Mouse (Mus musculus) yolk sac, embryonic 10.5 days (tissue): Measurements from ENCODE around the gene Asb14.
"Not testable (repeated sequence)": the region's sequence is repeated elsewhere in the genome, so short reads cannot be mapped to it uniquely, and the experiment has no call there.

Experiments
- DNase-seq: peaks from one replicate; pipeline ENCODE4 v3.0.0-alpha.2; 2017; ENCODE audit warnings: low spot score

Asb14 gene

GRCm38 (mm10) chr14:26894392-26894791 is at the start of gene Asb14:
Asb14 (plus strand) TSS chr14:26894557.
- no peak for DNase-seq

DNA sequence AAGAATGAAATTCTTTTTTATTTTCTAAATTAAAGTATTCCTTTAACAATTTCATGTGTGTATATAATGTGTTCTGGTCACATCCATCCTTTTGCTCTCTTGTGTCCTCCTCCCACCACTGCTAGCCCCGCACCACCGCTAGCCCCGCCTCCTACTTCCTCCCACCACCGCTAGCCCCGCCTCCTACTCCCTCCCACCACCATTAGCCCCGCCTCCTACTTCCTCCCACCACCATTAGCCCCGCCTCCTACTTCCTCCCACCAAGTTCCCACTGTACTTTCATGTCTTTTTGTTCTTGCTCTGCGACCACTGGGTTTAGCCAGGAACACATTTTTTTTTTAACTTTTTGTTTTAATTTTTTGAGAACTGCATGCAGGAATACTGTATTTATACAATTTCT is 41.3 kb upstream of the Asb14 start:
- DNase-seq, result no peak

DNA sequence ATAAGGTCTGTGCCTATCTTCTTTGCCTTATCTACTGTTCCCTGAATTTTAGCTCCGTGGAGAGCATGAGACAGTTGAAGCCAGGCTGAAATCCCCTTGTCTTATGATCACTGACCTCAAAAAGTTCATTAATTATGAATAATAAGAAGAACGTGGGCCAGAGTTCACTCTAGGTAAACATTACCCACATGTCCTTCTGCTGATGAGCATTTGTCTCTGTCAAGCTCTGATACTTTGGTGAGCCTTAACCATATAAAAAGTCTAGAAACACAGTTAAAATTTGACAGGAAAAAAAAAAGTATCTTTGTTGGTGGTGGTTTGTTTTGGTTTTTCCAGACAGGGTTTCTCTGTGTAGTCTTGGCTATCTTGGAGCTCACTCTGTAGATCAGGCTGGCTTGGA is 40.3 kb upstream of the Asb14 start:
- DNase-seq, result no peak

DNA sequence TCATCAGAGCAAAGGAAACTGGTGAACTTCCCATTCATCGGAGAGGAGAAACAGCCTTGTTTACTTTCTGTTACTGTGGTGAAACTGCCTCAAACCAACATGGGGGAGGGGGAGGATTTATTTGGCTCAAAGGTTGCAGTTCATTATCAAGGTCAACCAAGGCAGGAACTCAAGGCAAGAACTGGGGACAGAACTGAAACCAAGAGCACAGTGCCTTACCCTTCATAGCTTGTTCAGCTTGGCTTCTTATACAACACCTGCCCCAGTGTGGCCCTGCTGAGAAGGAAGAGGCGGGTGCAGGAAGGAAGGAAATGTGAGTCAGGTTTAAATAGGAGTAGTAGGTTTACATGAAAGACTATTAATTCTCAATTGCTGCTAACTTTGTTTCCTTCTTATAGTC is 36.0 kb upstream of the Asb14 start:
- no peak for DNase-seq

GRCm38 (mm10) chr14:26859024-26859423 is 35.3 kb upstream of the Asb14 start:
- no peak for DNase-seq

DNA sequence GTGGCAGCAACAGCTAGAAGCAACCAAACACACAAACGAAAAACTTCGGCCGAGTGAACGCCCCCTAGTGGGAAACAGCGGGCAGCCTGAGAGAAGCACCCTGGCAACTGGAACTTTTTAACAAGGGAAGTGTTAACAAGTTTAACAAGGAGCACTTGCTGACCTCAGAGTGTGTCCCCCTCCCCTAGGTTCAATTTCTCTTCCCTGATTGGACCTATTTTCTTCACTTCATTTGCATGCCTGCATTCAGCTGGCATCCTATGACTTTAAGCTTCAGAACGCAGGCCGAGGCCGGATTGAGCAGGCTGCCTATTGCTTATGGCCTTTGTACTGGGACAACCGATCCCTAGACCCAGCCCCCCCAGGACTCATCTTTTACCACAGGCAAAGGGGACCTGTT is 27.0 kb upstream of the Asb14 start:
- DNase-seq, result no peak

DNA sequence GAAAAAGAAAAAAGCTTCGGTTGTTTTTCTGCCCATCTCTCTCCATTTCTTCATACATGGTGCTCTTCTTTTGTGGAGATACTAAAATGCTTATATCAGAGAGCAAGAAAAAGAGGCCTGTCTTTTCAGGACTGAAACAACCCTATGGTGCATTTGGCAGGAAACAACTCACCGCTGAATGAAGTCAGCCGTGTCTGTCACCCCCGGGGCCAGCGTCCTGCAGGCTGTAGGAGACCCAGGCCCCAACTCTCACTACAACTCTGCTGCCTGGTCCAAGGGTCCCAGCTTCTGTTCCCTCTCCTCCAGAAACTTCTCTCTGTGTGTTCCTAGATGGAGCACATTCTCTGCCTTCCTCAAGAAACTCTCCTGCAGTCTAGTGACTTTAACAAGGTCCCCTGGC is 26.1 kb upstream of the Asb14 start:
- DNase-seq, result no peak

DNA sequence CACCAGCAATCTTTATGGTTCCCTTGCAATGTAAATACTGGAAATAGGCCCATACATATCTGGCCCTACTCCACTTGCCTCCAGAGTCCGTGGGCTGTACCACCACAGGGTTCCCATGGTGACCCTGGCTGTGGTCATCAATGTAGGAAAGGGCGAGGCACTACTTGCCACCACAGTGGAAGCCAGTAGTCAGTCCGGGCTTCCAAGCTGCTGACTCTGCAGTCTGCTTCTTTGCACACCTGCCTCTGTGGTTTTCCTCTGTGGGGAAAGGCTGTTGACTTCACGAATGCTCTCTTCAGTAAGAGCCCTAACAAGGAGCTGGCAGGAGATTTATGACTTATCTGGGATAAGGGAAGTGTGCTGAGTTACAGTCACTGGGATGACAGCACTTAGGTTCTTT is 15.6 kb upstream of the Asb14 start:
- DNase-seq, result no peak

DNA sequence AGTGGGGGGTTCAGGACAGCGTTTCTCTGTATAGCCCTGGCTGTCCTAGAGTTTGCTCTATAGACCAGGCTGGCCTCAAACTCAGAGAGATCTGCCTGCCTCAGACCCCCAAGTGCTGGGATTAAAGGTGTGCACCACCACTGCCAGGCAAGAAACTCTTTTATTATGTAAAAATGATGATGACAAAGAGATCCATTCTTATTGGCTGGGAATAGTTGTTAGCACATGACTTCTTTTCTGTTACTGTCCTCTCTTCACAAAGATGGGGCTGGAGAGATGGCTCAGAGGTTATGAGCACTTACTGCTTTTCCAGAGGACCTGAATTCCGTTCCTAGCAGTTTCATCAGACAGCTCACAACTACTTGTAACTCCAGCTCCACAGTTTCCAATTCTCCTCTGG is 14.4 kb upstream of the Asb14 start:
- DNase-seq, result no peak

- DNase-seq, result no peak
Measured at GRCm38 (mm10) chr14:26881700-26882099, 12.7 kb upstream of the Asb14 start.

GRCm38 (mm10) chr14:26887244-26887643 is 7.1 kb upstream of the Asb14 start:
- DNase-seq, result peak; percentile 18

GRCm38 (mm10) chr14:26890777-26891176 is 3.6 kb upstream of the Asb14 start:
- DNase-seq, result no peak

GRCm38 (mm10) chr14:26899490-26899889 is 5.1 kb downstream of the Asb14 start:
- DNase-seq, result no peak

- DNase-seq, result no peak
Measured at GRCm38 (mm10) chr14:26900893-26901292, 6.5 kb downstream of the Asb14 start.

- DNase-seq, result no peak
Measured at GRCm38 (mm10) chr14:26907401-26907800, 13.0 kb downstream of the Asb14 start.

DNA sequence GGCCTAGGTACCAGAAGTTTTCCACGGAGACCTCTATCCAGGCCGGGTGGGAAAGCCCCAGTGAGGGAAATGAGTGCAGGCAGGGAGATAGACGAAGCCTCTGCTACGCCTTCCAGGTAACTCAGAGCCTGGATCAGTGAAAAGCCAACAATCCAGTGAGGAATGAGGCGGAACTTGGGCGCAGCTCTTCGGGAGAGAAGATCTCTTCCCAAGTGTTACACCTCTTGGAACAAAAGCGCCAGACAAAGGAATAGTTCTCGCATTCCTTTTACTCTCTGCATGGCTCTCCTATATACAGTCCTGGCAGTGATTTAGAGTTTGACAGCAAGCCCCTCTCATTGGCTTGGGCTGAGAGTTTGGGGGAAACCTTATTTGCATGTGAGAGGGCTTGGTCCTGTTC is 16.1 kb downstream of the Asb14 start:
- DNase-seq, result not testable (repeated sequence)

DNA sequence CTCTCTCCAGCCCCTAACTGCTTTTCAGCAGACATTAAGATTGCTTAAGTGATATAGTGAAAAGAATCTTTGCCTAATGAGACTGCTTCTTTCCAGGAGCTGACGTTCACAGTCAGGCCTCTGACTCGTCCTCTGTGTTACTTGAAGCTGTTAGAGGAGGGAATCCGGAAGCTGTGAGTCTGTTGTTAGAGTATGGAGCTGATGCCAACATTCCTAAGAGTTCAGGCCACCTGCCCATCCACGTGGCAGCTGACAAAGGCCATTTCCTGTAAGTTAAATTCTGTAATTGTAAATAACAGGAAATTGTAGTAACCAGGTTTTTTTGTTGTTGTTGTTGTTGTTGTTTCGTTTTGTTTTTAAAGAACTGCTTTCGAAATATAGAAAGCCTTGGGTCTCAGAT is 16.8 kb downstream of the Asb14 start:
- no peak for DNase-seq

GRCm38 (mm10) chr14:26911826-26912225 is 17.5 kb downstream of the Asb14 start:
- DNase-seq, result no peak

GRCm38 (mm10) chr14:26913681-26914268 is 19.4 kb downstream of the Asb14 start:
- no peak for DNase-seq

GRCm38 (mm10) chr14:26919310-26919709 is 25.0 kb downstream of the Asb14 start:
- no peak for DNase-seq

DNA sequence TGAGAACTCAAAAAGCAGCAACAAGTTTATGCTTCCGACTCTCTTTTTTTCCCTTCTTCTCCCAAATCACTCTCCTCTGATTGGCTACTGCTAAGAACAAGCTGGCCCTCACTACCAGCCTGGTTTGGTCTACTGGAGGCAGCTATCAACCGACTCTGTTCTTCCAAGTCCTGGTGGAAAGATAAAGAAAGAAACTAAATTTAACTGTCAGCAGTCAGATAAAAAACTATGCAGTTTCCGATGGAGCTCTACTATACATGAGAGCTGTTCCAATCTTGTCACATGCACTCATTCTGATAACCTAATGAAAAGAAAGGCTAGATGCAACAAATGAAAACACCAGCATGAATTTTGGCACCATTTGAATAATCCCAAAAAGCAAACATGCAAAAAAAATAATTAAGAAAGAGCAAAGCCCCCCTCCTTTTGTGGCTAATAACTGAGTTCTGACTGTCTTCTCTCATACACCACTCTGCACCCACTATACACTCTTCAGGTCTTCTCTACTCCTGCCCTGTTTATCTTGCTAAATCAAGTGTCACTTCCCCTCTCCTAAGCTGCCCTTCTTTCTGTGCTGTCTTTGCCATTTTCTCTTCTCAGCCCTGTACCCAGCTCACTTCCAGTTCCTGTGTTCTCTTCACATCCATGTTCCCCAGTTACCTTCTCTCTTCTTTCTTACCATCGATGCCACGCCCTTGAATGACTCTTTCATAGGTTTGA is 29.5 kb downstream of the Asb14 start:
- no peak for DNase-seq

GRCm38 (mm10) chr14:26934891-26935290 is 40.5 kb downstream of the Asb14 start:
- DNase-seq, result no peak

- no peak for DNase-seq
Measured at GRCm38 (mm10) chr14:26935558-26935957, 41.2 kb downstream of the Asb14 start.

DNA sequence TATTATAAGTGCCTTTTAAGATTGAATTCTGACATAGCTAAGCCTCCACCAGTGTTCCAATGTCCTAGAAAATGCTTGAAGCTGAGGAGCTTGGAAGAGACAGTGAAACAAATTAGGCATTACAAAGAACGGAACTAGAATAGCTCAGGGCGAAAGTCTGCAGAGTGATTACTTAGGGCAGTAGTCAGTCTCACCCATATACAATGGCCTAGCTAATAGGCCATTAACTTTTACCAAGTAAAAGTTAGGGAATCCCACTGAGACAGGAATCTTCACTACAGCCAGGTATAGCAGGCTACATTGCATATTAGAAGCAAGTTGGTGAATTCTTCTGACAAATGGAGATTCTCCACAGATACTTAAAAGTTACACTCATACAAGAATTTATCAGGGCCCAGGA is 61.8 kb downstream of the Asb14 start:
- DNase-seq, result not testable (repeated sequence)
